Mouse (Mus musculus): ENCODE data around the gene Gzma.

GRCm38 (mm10) chr13:113047018-113047417 is 53.8 kb downstream of the Gzma start:
- TF ChIP-seq CTCF (IDR thresholded peaks at IDR 0.05; ENCODE audit: extremely low read depth, insufficient read depth, low read length) (no peak), POLR2A (IDR thresholded peaks at IDR 0.05; ENCODE audit: extremely low read depth, insufficient read depth, low read length) (no peak)

All from cortical plate, adult 2 months (tissue).